Mouse (Mus musculus): ENCODE results near the gene Nfe2l3. TPM values are rescaled to one million over a fixed set of nuclear protein-coding genes. Genes with fewer than 3 reads are reported as not detected.
"Not testable (repeated sequence)": the region's sequence is repeated elsewhere in the genome, so short reads cannot be mapped to it uniquely, and the experiment has no call there.

The Nfe2l3 gene
- 0.87 and 0.96 TPM in 2 replicates for total RNA-seq (2017)

- peak; percentile 95 for ATAC-seq (replicated peaks; ENCODE audit: low read depth, poor library complexity, severe bottlenecking)
Measured at GRCm38 (mm10) chr6:51432535-51433397, at the start of gene Nfe2l3. Nfe2l3 (plus strand) TSS chr6:51432670.

GRCm38 (mm10) chr6:51383769-51384755, 48.4 kb upstream of the Nfe2l3 start:
- peak; percentile 85 for ATAC-seq (replicated peaks; ENCODE audit: low read depth, poor library complexity, severe bottlenecking)

- no peak for ATAC-seq (replicated peaks; ENCODE audit: low read depth, poor library complexity, severe bottlenecking)
Measured at GRCm38 (mm10) chr6:51390505-51390904, 42.0 kb upstream of the Nfe2l3 start.

GRCm38 (mm10) chr6:51391816-51392490, 40.5 kb upstream of the Nfe2l3 start:
- no peak for ATAC-seq (replicated peaks; ENCODE audit: low read depth, poor library complexity, severe bottlenecking)

- no peak for ATAC-seq (replicated peaks; ENCODE audit: low read depth, poor library complexity, severe bottlenecking)
Measured at GRCm38 (mm10) chr6:51393341-51394128, 38.9 kb upstream of the Nfe2l3 start.

GRCm38 (mm10) chr6:51394367-51394766, 38.1 kb upstream of the Nfe2l3 start:
- ATAC-seq (replicated peaks; ENCODE audit: low read depth, poor library complexity, severe bottlenecking) = not testable (repeated sequence)

GRCm38 (mm10) chr6:51394963-51395362, 37.5 kb upstream of the Nfe2l3 start:
- 0 out of 2 replicates have a peak, but pooled peaks have one; percentile 4 for ATAC-seq (replicated peaks; ENCODE audit: low read depth, poor library complexity, severe bottlenecking)

- ATAC-seq (replicated peaks; ENCODE audit: low read depth, poor library complexity, severe bottlenecking) = peak; percentile 69
Measured at GRCm38 (mm10) chr6:51395486-51395885, 37.0 kb upstream of the Nfe2l3 start.

- ATAC-seq (replicated peaks; ENCODE audit: low read depth, poor library complexity, severe bottlenecking) = peak; percentile 70
Measured at GRCm38 (mm10) chr6:51399113-51399518, 33.4 kb upstream of the Nfe2l3 start.

- ATAC-seq (replicated peaks; ENCODE audit: low read depth, poor library complexity, severe bottlenecking) = no peak
Measured at GRCm38 (mm10) chr6:51401294-51401693, 31.2 kb upstream of the Nfe2l3 start.

- ATAC-seq (replicated peaks; ENCODE audit: low read depth, poor library complexity, severe bottlenecking) = no peak
Measured at GRCm38 (mm10) chr6:51403598-51403997, 28.9 kb upstream of the Nfe2l3 start.

GRCm38 (mm10) chr6:51404502-51404901, 28.0 kb upstream of the Nfe2l3 start:
- ATAC-seq (replicated peaks; ENCODE audit: low read depth, poor library complexity, severe bottlenecking) = 0 out of 2 replicates have a peak, but pooled peaks have one; percentile 47

GRCm38 (mm10) chr6:51416433-51416832, 16.0 kb upstream of the Nfe2l3 start:
- ATAC-seq (replicated peaks; ENCODE audit: low read depth, poor library complexity, severe bottlenecking) = no peak

GRCm38 (mm10) chr6:51417306-51417936, 15.0 kb upstream of the Nfe2l3 start:
- ATAC-seq (replicated peaks; ENCODE audit: low read depth, poor library complexity, severe bottlenecking) = no peak

GRCm38 (mm10) chr6:51423466-51424122, 8.9 kb upstream of the Nfe2l3 start:
- ATAC-seq (replicated peaks; ENCODE audit: low read depth, poor library complexity, severe bottlenecking) = no peak

GRCm38 (mm10) chr6:51424537-51424936, 7.9 kb upstream of the Nfe2l3 start:
- ATAC-seq (replicated peaks; ENCODE audit: low read depth, poor library complexity, severe bottlenecking) = peak; percentile 42; the same call in 1 of the 2 replicates

GRCm38 (mm10) chr6:51434270-51434669, 1.8 kb downstream of the Nfe2l3 start:
- no peak for ATAC-seq (replicated peaks; ENCODE audit: low read depth, poor library complexity, severe bottlenecking)

GRCm38 (mm10) chr6:51437665-51438064, 5.2 kb downstream of the Nfe2l3 start:
- ATAC-seq (replicated peaks; ENCODE audit: low read depth, poor library complexity, severe bottlenecking) = no peak
